In the genomic region with DNA sequence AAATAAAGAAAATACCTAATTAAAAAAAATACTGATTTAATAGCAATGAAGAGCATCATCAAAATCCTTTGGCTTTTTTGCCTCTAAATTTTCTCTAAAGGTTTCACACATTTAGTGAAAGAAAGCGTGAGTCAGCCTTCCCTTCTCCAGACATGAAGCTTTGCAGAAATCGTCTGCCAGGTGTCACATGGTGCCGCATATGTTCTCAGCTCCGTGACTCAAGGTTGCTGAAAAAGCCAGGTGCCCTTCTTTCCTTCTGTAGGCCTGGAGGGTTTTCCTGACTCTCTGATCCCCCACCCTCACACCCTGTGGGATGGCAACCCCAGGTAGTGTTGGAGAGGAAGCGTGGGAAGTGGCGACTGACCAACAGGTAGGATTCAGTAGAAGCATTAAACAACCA, we compare ENCODE assay signal across 33 mouse cellular contexts. TPM values are rescaled to one million over a fixed set of nuclear protein-coding genes. Genes with fewer than 3 reads are reported as not detected.
DNase-seq lines count a peak whose midpoint lies in the region; ATAC-seq lines count a peak whose summit lies in the region.
"Had no signal": no experiment of that assay in that cellular context is flagged by ENCODE, and none has a peak within 500 bp of the region (broad histone marks: within the 10 kb centered on the region; RNA-seq: fewer than 3 reads in every experiment).

No protein-coding gene starts in this region.

- H3K36me3 ChIP-seq in liver, embryonic 12.5 days = peaks cover 24% of the 10 kb centered on the region
- H3K36me3 ChIP-seq: midbrain, embryonic 15.5 days had no signal

- H3K4me1 ChIP-seq in liver, embryonic 12.5 days = peaks cover 13% of the 10 kb centered on the region

- no peak overlapping the region for H3K9ac ChIP-seq in liver, embryonic 12.5 days
- H3K9ac ChIP-seq: embryonic facial prominence, embryonic 12.5 days; forebrain, postnatal 0 days; hindbrain, embryonic 12.5 days; liver, postnatal 0 days; midbrain, embryonic 15.5 days; neural tube, embryonic 12.5 days had no signal

- no peak overlapping the region for H3K4me2 ChIP-seq in liver, embryonic 12.5 days
- H3K4me2 ChIP-seq: embryonic facial prominence, embryonic 12.5 days; hindbrain, embryonic 12.5 days; midbrain, embryonic 15.5 days; neural tube, embryonic 12.5 days had no signal

- H3K27me3 ChIP-seq in liver, embryonic 12.5 days (replicated peaks) = no peaks in the 10 kb centered on the region
- H3K27me3 ChIP-seq: embryonic facial prominence, embryonic 12.5 days; hindbrain, embryonic 12.5 days; midbrain, embryonic 15.5 days; neural tube, embryonic 12.5 days had no signal

- ATAC-seq in frontal cortex, adult (ENCODE audit: low TSS enrichment) = peak; percentile 96
- no peak for ATAC-seq in liver, embryonic 12.5 days
- ATAC-seq: forebrain, postnatal 0 days; liver, postnatal 0 days; lung, postnatal 0 days; midbrain, embryonic 15.5 days had no signal

- H3K9me3 ChIP-seq in liver, embryonic 12.5 days (replicated peaks) = no peaks in the 10 kb centered on the region
- H3K9me3 ChIP-seq: embryonic facial prominence, embryonic 12.5 days; hindbrain, embryonic 12.5 days; midbrain, embryonic 15.5 days; neural tube, embryonic 12.5 days had no signal

- H3K27ac ChIP-seq in liver, embryonic 12.5 days = no peak overlapping the region
- H3K27ac ChIP-seq: embryonic facial prominence, embryonic 12.5 days; hindbrain, embryonic 12.5 days; macrophage; midbrain, embryonic 15.5 days; neural tube, embryonic 12.5 days had no signal

- no peak overlapping the region for H3K4me3 ChIP-seq in liver, embryonic 12.5 days
- H3K4me3 ChIP-seq: embryonic facial prominence, embryonic 12.5 days; hindbrain, embryonic 12.5 days; midbrain, embryonic 15.5 days; neural tube, embryonic 12.5 days had no signal

- 85% methylated on average over 6 of the region's 6 CpGs for WGBS in liver, embryonic 12.5 days (ENCODE audit: insufficient replicate concordance)

- DNase-seq in frontal cortex, postnatal 25 days (ENCODE audit: low spot score in 2 of 2) = no peak
- DNase-seq in layer of hippocampus, adult 8-10 months (ENCODE audit: low spot score in 2 of 2) = peak; percentile 25 to 29
- DNase-seq in layer of hippocampus, postnatal 36 days = no peak
- DNase-seq in brain, adult 2 months (ENCODE audit: low read depth, low spot score) = peak; percentile 92
- peak; percentile 21 to 32 for DNase-seq in cerebellum, postnatal 36 days
- no peak for DNase-seq in adrenal gland, adult 8-10 months
- DNase-seq: adrenal gland, adult 2 months; forebrain, postnatal 0 days; gastrocnemius, postnatal 25 days; kidney, adult 11 months; liver, postnatal 0 days; retina, postnatal 1 day; thymus, postnatal 14 days had no signal

RNA-seq across cellular contexts. Expression of a gene that starts 5.7 kb away (rescaled TPM):
- total RNA-seq in layer of hippocampus, adult 8-10 months (2022) = 10 to 100 TPM; 43.3 to 54.4 (median 47.0) TPM
- total RNA-seq in layer of hippocampus, postnatal 36 days (2021) = 10 to 100 TPM; 46.7 to 62.4 TPM
- 10 to 100 TPM; 41.2 to 54.4 (median 47.5) TPM for total RNA-seq in adrenal gland, adult 8-10 months (2022)
- 129 and 134 TPM in 2 replicates for polyA plus RNA-seq in liver, embryonic 12.5 days (2016; fragmentation: Nextera tagmentation; extraction: Ambion mirVana)

RNA-seq across cellular contexts. Expression of a gene that starts 10.6 kb away (rescaled TPM):
- not detected for total RNA-seq in layer of hippocampus, adult 8-10 months (2022)
- total RNA-seq in layer of hippocampus, postnatal 36 days (2021) = not detected
- not detected for total RNA-seq in adrenal gland, adult 8-10 months (2022)
- polyA plus RNA-seq in liver, embryonic 12.5 days (2016; fragmentation: Nextera tagmentation; extraction: Ambion mirVana) = not detected in 2 replicates
- total RNA-seq: adrenal gland, adult 2 months; forebrain, postnatal 0 days; gastrocnemius, postnatal 25 days; heart, adult 8-10 months; heart, postnatal 25 days; layer of hippocampus, postnatal 25 days; liver, adult 2 months; MEL had no signal
- polyA plus RNA-seq: adrenal gland, adult 2 months; C2C12; embryonic facial prominence, embryonic 12.5 days; forebrain, embryonic 11.5 days; forebrain, postnatal 0 days; heart, embryonic 14.5 days; hindbrain, embryonic 12.5 days; kidney, embryonic 16.5 days; large intestine, adult 2 months; limb, embryonic 11.5 days; liver, adult 2 months; liver, postnatal 0 days; lung, postnatal 0 days; macrophage; midbrain, embryonic 15.5 days; neural tube, embryonic 12.5 days; spleen, adult 2 months had no signal

RNA-seq across cellular contexts. Expression of a gene that starts 34.9 kb away (rescaled TPM):
- not detected for total RNA-seq in layer of hippocampus, adult 8-10 months (2022)
- not detected for total RNA-seq in layer of hippocampus, postnatal 36 days (2021)
- not detected for total RNA-seq in adrenal gland, adult 8-10 months (2022)
- polyA plus RNA-seq in liver, embryonic 12.5 days (2016; fragmentation: Nextera tagmentation; extraction: Ambion mirVana) = 5.9 and 6.2 TPM in 2 replicates
- total RNA-seq: adrenal gland, adult 2 months; forebrain, postnatal 0 days; gastrocnemius, postnatal 25 days; heart, adult 8-10 months; heart, postnatal 25 days; layer of hippocampus, postnatal 25 days; MEL had no signal
- polyA plus RNA-seq: adrenal gland, adult 2 months; C2C12; embryonic facial prominence, embryonic 12.5 days; forebrain, embryonic 11.5 days; forebrain, postnatal 0 days; heart, embryonic 14.5 days; hindbrain, embryonic 12.5 days; limb, embryonic 11.5 days; macrophage; neural tube, embryonic 12.5 days; spleen, adult 2 months had no signal

RNA-seq across cellular contexts. Expression of a gene that starts 54.6 kb away (rescaled TPM):
- total RNA-seq in layer of hippocampus, adult 8-10 months (2022) = 10 to 100 TPM; 25.9 to 36.7 (median 29.5) TPM
- 10 to 100 TPM; 25.3 to 27.5 TPM for total RNA-seq in layer of hippocampus, postnatal 36 days (2021)
- total RNA-seq in adrenal gland, adult 8-10 months (2022) = 10 to 100 TPM; 32.5 to 57.2 (median 38.4) TPM
- 2.2 and 2.9 TPM in 2 replicates for polyA plus RNA-seq in liver, embryonic 12.5 days (2016; fragmentation: Nextera tagmentation; extraction: Ambion mirVana)

Comparison
In these comparisons a context has a peak if more than half of its experiments do, and no peak if none do; other contexts are left out.
1. DNase-seq: peak in layer of hippocampus, adult 8-10 months (2 of 2), brain, adult 2 months (single experiment) and cerebellum, postnatal 36 days (2 of 2); none in frontal cortex, postnatal 25 days (0 of 2), layer of hippocampus, postnatal 36 days (0 of 2) and adrenal gland, adult 8-10 months (single experiment).